Mouse (Mus musculus): ENCODE measurements around the gene Rps16.

Gene Rps16

GRCm38 (mm10) chr7:28348601-28349000, 1.9 kb upstream of the Rps16 start:
- DNase-seq = no peak

- peak; percentile 3 for DNase-seq
These were observed 1.3 kb downstream of the Rps16 start for GRCm38 (mm10) chr7:28351676-28352191.

GRCm38 (mm10) chr7:28353267-28353666, 2.8 kb downstream of the Rps16 start:
- peak; percentile 25 for DNase-seq

GRCm38 (mm10) chr7:28354113-28354581, 3.7 kb downstream of the Rps16 start:
- no peak for DNase-seq

DNA sequence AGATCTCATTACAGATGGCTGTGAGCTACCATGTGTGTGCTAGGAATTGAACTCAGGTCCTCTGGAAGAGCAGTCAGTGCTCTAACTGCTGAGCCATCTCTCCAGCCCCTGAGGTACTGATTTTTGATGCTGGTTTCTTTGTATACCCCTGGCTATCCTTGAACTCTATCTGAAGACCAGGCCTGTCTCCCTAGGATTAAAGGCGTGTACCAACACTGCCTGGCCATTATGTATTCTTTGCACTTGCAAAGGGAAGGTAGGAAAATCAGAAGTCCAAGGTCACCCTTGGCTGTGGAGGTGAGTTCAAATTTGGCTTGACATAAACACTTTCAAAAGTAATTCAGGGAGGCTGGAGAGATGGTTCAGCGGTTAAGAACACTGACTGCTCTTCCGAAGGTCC, 4.1 kb downstream of the Rps16 start:
- DNase-seq = no peak

DNA sequence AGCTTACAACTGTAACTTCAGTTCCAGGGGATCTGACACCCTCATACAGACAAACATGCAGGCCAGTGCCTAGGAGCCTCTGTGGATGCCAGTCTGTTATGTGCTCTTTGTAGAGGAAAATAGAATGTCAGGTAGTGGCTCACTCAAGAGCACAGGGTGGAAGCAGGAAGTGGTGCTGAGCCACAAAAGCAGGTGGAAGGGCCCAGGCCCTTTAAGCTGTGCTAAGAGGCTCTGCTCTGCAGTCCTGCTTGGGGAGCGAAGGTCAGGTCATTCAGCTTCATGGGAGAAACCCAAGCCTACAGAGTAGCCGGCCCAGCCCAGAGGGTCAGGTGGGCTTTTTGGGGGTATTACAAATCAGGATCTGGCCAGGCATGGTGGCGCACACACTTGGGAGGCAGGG, 4.8 kb downstream of the Rps16 start:
- no peak for DNase-seq

DNA sequence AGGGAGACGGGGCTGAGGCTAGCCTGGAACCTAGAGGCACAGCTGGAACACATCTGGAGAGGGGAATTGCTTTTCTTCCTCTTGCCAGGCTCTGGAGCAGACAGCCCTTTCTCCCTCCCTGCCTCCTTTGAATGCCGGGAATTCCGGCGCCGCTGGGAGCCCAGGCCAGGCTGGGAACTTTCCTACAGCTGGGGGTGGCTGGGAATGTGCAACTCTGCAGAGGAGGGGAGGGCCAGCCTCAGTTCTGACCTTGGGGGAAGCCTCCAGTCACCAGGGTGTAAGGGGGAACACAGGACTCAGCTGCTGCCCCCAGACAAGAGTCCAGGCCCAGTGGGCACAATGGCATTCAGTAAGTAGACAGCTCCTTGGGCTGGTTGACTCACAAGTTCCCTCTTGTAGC, 6.5 kb downstream of the Rps16 start:
- peak; percentile 88 for DNase-seq

DNA sequence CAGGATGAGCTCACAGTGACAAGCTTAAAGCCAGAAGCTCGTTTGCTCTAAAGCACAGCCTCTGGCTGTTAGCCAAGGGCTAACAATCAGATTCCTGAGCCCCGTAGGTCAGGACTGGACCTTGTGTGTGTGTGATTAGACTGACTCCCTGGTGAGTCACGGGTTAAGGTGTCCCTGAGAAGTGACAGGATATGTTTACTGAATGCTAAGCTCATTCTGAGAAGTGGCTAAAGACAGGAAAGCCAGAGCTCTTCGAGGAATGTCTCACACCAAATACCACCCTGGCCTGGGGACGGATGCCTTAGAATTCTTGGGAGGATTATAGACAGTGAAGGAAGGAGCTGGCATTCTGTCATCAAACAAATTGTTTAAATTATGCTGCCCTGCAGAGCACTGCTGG, 7.5 kb downstream of the Rps16 start:
- peak; percentile 52 for DNase-seq

DNA sequence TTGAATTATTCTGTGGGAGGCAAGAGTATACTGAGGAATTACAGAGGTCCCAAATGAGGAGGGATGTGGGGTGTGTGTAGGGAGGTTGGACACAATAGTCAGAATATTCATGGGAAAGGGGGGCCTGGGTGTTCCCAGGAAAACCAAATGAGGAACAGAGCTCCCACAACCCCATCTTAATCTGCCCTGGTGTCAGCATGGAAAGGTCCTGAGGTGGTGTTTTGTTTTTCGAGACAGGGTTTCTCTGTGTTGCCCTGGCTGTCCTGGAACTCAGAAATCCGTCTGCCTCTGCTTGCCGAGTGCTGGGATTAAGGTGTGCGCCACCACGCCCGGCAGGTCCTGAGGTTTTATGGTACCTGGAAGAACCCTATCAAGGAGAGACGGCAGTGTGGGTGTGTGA, 8.0 kb downstream of the Rps16 start:
- DNase-seq = no peak

GRCm38 (mm10) chr7:28359854-28360253, 9.4 kb downstream of the Rps16 start:
- peak; percentile 21 for DNase-seq

DNA sequence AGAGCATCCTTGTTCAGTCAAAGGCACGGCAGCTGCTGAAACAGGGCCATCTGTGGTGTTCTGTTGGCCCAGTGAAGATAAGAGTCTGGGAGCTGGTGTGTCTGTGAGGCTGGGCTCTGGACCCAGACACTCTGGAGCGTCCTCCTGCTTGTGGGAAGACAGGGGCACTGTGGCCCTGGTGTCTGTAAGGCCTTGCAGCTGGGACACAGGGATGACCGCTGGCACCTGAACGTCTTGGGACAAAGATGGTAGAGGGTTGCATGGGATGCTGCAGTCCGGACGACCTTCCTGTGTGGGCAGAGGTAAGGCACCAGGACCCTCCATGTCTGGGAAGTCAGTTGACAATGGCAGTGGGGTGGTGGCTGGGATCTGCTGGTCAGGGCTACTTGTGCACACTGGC, 9.8 kb downstream of the Rps16 start:
- no peak for DNase-seq

- peak; percentile 3 for DNase-seq
These were observed 11.3 kb downstream of the Rps16 start for GRCm38 (mm10) chr7:28361647-28362341.

- no peak for DNase-seq
These were observed 12.1 kb downstream of the Rps16 start for GRCm38 (mm10) chr7:28362441-28363060.

DNA sequence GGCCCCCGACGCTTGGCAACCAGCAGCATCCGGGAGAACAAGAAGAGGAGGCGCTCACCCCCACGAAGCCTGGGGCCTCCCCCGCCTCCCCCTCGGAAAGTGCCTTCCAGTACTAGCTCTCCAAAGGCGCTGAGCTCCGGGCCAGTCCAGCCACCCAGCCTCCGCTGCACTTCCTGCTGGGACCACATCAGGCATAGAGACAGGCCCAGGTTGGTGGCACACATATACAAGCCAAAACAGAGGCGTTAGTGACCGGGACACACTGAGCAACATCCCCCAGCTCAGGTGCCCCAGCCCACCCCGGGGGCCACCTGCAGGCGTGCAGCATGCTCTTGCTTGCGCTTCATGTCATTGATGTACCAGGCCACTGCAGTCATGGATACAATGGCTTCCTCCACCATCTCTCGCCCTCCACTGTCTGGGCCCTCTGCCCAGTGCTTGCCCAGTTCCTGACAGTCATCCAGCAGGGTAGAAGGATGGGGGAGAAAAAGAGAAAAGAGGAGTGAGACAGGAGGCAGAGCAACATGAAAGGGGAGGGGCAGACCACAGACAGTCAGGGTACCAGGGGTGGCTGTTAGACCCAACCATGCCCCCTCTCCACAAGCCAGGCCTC, 17.3 kb downstream of the Rps16 start:
- no peak for DNase-seq

GRCm38 (mm10) chr7:28368276-28368920, 17.9 kb downstream of the Rps16 start:
- no peak for DNase-seq

DNA sequence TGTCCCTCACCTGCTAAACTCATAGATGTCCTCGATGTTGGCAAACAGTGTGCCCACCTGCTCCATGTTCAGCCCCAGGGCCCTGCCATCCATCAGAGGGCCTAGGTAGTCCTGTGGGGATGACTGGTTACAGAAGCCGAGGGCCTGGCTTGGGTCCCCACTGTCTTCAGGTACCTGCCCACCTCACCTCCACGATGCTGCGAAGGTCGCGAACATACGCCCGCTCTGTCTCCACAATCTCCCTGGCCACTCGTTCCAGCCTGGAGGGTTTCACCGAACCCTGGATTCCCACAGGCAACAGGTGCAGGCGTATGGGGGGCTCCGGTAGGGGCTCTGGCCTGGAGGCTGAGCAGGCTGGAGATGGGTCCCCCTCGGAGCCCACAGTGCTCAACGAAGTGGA, 19.6 kb downstream of the Rps16 start:
- DNase-seq = no peak

- DNase-seq = peak; percentile 66
These were observed 20.6 kb downstream of the Rps16 start for GRCm38 (mm10) chr7:28370977-28371513.

GRCm38 (mm10) chr7:28371514-28371989, 21.1 kb downstream of the Rps16 start:
- peak; percentile 88 for DNase-seq

- peak; percentile 99 for DNase-seq
These were observed 22.0 kb downstream of the Rps16 start, which contains the start of gene Plekhg2 for GRCm38 (mm10) chr7:28372251-28373108. Plekhg2 (minus strand) TSS chr7:28372599.

DNA sequence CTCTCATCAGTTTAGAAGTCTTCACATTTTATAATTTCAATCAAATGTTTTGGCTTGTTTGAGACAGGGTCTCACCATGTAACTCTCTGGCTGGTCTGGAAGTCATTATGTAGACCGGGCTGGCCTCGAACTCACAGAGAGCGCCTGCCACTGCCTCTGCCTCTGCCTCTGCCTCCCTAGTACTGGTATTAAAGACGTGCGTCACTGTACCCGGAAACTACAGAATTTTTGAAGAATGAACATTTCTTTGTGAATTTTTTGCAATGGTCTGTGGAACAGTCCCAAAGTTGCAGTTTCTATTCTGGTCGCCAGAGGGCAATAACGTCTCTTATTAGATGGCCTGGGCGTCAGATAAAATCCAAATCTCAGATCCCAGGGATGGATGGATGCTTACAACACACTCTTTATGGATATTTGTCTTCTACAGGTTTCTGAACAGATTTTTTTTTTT, 22.7 kb downstream of the Rps16 start:
- peak; percentile 93 for DNase-seq

DNA sequence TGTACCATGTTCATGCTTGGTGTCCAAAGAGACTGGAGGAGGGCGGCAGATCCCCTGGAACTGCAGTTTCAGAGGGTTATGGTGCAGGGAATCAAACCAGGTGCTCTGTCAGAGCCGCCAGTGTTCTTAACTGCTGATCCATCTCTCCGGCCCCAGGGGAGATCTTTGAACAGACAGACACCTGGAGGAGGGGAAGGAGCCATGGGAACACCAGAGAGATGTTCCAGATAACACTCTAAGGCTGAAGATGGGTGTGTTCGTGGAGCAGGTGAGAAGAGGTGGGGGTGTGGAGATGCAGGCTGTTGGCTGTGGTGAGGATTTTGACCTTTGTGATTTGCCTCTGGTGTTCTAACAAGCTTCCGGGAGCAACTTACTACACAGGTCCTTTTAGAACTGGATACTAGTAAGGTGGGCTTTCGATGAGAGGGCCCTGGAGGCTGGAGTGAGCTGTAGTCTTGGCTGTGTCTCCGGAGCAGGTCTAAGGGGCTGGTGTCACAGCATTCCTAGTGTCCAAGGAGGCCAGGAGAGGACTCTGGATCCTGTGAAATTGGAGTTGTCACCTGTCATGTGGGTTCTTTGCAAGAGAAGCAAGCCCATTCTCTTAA, 23.5 kb downstream of the Rps16 start:
- DNase-seq = no peak

Measured in lung, postnatal 10 days (tissue).